Mouse (Mus musculus): Measurements from ENCODE around the gene Meis2. TPM values are rescaled to one million over a fixed set of nuclear protein-coding genes. Genes with fewer than 3 reads are reported as not detected.

The Meis2 gene
- total RNA-seq, 2 experiments from 2014 or later, result 22.4 to 27.5 TPM

DNA sequence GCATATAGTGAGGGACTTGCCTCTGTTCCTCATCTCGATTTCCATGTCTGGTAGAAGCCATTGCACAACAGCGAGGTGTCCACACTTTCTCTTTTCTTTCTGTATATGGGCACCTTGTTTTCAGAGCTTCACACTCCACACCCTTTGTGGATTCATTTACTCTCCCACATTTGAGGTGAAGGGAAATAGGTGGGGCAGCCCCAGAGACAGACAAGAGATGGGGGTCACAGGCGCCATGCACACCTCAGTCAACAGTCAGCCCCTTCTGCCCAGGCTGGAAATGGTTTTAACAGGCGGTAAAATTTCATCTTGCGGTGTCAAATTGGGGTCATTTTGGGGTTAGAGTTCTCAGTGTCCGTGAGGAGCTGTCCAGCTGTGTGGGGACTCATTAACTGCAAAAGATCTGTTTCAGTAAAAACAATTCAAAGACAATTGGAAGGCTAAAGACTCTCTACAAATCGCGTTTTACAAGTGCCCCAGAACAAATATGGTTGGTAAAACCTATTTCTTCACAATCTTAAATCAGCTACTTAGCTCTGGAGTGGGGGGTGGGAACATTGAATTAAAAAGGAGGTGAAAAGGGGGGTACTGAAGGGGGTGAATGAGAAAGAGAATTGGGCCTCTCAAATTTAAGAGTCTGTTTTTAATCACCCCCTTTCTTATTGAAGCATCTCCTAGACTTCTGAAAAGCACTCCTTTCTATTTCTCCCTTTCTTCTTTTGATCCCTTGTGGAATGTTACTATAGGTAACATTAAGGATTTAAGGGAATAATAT is 4.0 kb upstream of the Meis2 start:
- DNase-seq, result peak in 1 of 2 experiments; percentile 19
- intact Hi-C loops (cut with DNase I), result loop anchor here (2.0 to 10.0 kb wide), 4 partner anchors 487 to 1805 kb away; partner anchors contain the start of gene BC052040

- intact Hi-C loops (cut with DNase I), result no loop called here
- DNase-seq, result peak in 1 of 2 experiments; percentile 9
These were observed 3.3 kb upstream of the Meis2 start for GRCm38 (mm10) chr2:116068901-116069300.

- DNase-seq, result no peak
- intact Hi-C loops (cut with DNase I), result no loop called here
These were observed 2.8 kb upstream of the Meis2 start for GRCm38 (mm10) chr2:116068461-116068860.

DNA sequence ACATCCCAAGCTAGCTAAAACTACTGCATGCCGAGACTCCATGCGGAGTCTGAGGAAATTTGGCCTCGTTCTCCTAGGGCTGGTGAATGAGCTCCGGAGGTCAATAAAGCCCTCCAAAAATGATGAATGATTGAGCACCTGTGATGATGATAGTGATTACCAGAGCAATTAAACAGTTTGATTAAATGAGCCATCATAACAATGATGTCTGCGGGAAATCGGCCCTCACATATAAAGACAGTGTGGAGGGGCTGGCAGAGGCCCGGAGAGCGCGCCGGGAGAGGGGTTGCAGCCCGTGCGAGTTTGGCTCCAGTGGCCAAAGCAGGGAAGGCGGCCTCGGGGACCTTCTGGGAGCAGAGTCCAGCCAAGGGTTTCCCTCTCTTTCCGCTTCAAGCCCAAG is 2.1 kb upstream of the Meis2 start:
- intact Hi-C loops (cut with DNase I), result no loop called here
- no peak for DNase-seq

DNA sequence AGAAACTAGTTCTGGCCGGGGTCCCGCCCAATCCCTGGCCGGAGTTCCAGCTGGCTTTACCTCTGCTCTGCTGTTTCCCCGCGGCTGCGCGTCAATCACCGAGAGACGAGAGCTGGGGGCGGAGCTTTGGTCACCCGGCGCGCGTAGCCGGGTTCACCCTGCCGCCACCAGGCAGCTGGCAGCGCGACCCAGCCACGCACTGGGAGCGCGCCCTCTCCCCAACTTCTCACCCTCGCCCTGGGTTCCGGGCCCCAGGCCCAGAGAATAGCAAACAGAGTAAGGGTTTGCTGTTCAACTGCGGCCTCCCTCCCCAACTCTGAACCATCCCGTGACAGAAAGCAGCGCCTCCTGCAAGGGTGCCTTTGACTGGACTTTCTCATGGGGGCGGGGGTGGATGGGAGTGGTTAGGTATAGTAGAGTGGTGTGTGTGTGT is 1.4 kb upstream of the Meis2 start:
- peak; percentile 92 to 93 for DNase-seq
- intact Hi-C loops (cut with DNase I), result no loop called here

DNA sequence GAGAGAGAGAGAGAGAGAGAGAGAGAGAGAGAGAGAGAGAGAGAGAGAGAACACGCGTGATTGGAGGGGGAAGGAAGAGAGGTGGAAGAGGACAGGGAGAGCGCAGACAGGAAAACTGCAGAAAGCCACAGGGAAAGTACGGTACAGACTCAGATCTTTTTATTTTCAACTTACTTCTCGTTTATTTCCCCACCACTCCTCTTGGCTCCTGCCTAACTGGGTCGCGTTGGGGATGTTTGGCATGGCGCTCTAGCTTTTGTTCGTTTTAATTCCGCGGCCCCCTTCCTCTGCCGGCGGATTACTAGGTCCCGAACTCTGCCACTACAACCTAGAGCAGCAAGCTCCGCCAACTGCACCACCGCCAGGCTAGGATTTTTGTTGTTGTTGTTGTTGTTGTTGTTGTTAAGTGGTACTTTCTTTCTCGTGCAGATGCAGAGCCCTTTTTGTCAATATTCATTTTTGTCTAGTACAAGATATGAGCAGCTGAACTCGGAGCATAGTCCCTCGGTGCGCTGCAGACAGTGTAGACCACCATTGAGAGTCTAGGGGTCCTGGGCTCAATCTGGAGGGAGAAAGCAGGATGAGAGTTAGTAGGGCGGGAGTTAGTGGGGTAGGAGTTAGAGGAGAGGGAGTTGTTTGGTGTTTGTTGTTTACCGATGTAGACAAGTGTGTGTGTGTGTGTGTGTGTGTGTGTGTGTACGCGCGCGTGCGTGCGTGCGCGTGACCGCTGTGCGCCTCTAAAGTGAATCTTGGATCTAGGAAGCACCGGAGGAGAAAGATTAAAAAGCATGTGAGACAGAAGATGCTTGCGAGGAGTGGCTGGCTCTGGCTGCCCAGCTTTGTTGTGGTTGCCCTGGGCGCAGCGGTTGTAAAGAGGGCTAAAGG is 660 bp upstream of the Meis2 start:
- DNase-seq, result peak in 1 of 2 experiments; percentile 58
- intact Hi-C loops (cut with DNase I), result no loop called here

- peak; percentile 65 to 73 for DNase-seq
- intact Hi-C loops (cut with DNase I), result loop anchor here (2.0 kb wide), 1 partner anchor 14 kb away; no protein-coding TSS in a partner anchor
These were observed 582 bp downstream of the Meis2 start for GRCm38 (mm10) chr2:116065057-116065456.

- no peak for DNase-seq
- intact Hi-C loops (cut with DNase I), result loop anchor here (2.0 kb wide), 1 partner anchor 14 kb away; no protein-coding TSS in a partner anchor
These were observed 1.1 kb downstream of the Meis2 start for GRCm38 (mm10) chr2:116064521-116064920.

DNA sequence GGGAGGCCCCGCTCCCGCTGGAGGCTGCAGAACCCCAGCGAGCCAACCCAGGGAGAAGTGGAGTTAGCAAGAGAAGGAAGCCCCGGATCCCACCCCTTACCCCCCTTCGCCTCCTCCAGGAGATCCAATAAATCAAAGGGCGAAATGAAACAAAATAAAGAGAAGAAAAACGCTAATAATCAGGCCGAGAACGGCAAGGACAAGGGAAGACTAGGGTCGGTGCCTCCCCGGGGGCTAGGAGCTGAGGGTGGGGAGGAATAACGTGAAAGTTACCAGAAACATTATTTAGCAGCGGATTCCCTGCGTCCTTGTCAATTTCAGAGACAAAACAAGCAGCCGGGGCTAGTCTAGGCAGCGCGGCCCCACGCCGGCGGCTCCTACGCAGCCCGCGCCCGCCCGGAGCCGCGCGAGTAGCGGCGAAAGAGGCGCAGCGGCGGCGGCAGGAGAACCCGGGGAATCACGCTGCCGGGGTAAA is 1.8 kb downstream of the Meis2 start:
- peak; percentile 60 to 69 for DNase-seq
- intact Hi-C loops (cut with DNase I), result loop anchor here (2.0 kb wide), 1 partner anchor 13 kb away; no protein-coding TSS in a partner anchor

DNA sequence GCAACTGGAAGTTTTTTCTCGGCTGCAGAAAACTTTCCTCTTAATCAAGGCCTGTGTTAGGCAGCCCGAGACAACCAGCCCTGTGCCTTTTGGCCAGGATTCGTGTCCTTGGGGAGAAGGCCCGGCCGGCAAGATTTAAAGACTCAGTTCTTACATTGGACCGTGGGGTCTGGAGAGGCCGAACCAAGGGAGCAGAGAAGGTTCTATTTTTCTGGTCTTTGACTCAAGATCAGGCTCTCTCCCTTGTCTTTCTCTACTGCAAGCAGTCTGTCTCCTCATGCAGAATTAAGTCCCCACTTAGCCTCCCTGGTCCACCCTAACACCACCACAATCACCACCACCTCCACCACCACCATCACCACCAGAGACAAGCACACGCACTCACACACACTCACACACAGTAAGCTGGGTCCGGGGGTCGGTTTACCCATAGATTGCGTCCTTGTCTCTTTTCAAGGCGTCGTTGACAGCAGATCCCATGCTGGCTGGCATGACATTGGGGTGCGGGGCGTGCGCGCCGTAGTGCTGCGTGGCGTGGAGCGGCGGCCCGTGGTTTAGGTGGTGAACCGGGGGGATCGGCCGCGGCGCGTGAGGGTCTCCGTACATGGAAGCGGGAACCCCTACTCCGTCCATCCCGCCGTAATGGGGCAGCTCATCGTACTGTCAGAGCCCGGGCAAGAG is 2.7 kb downstream of the Meis2 start:
- DNase-seq, result peak; percentile 70 to 72
- intact Hi-C loops (cut with DNase I), result no loop called here

GRCm38 (mm10) chr2:116062251-116062651 is 3.4 kb downstream of the Meis2 start:
- intact Hi-C loops (cut with DNase I), result no loop called here
- DNase-seq, result peak in 1 of 2 experiments; percentile 59

DNA sequence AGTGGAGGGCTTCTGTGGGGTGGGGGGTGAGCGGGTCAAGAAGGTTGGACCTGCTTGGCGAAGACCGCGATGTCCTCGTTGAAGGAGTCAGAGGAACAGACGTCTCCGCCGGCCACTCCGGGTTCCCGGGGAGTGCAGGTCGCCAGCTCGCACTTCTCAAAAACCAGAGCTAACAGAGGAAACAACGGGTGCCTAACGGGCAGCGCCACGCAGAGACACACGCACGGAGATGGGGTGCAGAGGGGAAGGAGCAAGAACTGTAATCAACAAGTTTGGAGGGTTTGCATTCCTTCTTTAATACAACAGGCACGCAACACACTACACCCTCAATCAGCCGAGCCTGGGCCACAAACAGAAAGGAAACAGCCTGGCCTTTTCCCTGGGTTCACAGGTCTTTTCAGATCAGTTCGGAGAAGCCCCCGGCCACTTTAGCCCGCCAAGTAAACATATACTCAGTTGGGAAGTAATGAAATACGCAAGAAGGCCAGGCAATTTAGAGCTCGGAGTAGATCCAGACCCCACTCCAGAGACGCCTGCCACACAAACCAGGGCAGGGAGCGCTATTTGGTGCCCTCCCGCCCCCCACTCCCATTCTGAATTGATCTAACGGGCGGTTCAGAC is 4.1 kb downstream of the Meis2 start:
- peak; percentile 63 to 64 for DNase-seq

DNA sequence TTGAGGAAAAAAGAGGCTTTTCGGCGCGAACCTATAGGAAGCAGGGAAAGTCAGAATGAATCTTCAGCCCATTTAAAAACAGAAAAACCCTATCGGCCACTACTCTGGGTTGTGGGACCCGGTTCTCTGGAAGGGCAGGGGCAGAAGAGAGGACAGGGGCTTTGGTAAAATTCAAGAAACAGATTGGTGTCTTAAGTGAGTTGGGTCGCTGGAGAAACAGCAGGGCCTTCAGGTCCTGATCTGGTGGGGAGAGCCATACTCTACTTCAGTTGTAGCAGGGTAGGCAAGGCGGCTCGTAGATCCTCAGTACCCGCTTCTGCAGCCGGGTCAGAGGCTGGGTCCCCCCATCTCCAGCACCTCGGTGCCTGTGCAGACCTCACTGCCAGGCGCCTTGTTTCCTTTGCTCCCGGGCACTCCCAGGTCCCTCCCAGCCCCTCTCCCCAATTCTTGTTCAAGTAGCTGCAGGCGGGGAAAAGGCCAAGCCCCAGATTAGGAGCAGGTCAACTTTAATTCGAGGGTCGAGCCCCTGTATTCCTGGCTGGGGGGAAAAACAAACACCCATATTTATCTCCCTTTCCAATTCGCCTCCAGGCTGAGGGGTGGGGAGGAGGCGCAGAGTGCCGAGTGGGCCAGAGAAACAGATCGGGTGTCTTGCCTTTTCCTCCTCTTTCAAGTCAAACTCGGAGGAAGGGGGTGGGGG is 4.8 kb downstream of the Meis2 start:
- intact Hi-C loops (cut with DNase I), result no loop called here
- DNase-seq, result no peak

More for the DNA sequence above, 4.1 kb downstream of the Meis2 start:
- intact Hi-C loops (cut with DNase I), result no loop called here

GRCm38 (mm10) chr2:116060210-116060609 is 5.4 kb downstream of the Meis2 start:
- DNase-seq, result no peak
- intact Hi-C loops (cut with DNase I), result no loop called here

- no peak for DNase-seq
- intact Hi-C loops (cut with DNase I), result no loop called here
These were observed 6.0 kb downstream of the Meis2 start for GRCm38 (mm10) chr2:116059661-116060060.

- no peak for DNase-seq
- intact Hi-C loops (cut with DNase I), result no loop called here
These were observed 6.6 kb downstream of the Meis2 start for GRCm38 (mm10) chr2:116059066-116059465.

GRCm38 (mm10) chr2:116058511-116058910 is 7.1 kb downstream of the Meis2 start:
- no peak for DNase-seq

GRCm38 (mm10) chr2:116056826-116057225 is 8.8 kb downstream of the Meis2 start:
- intact Hi-C loops (cut with DNase I), result no loop called here
- no peak for DNase-seq

More at GRCm38 (mm10) chr2:116058511-116058910, 7.1 kb downstream of the Meis2 start:
- intact Hi-C loops (cut with DNase I), result no loop called here

All from heart, postnatal 10 days (tissue).